Mouse (Mus musculus) kidney, adult 2 months (tissue): ENCODE results near the gene Tmem233.

ENCODE experiments used
- CTCF ChIP-seq: fragments of 200-500 bp; conservative IDR thresholded peaks from 2 replicates; pipeline ENCODE4 v1.5.1; 2011; ENCODE audit warnings: low read depth, mild to moderate bottlenecking, control low read depth, low read length, moderate library complexity, mixed read lengths; ENCODE audit not compliant: insufficient read depth, insufficient read length
- POLR2A ChIP-seq: fragments of 200-500 bp; IDR thresholded peaks from one replicate; pipeline ENCODE4 v1.6.1; 2011; ENCODE audit warnings: low read depth, low read length, control low read depth

DNA sequence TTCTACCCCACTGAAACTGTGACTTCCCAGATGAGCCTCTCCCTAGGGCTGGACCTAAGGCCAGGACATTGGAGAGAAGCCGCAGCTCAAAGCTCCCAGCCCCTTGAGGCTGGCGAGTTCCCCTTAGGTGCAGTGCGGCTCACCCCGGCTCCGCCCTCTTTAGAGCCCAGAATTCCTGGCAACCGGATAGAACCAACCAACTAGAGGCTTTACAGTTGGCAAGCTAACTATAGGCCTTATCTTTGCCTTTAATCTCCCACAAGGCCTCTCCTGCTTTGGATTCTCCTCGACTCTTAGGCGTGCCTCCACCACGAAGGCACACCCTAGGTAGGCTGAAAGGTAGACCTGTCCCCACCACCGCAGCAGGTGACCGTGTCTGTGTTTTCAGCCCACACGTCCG, 75.3 kb downstream of the Tmem233 start:
- TF ChIP-seq CTCF (no peak), POLR2A (no peak)
